Mouse (Mus musculus) midbrain, embryonic 14.5 days (tissue): ENCODE measurements around the gene Gm4756. TPM values are rescaled to one million over a fixed set of nuclear protein-coding genes. Genes with fewer than 3 reads are reported as not detected.

Source experiments
- ATAC-seq: fragments of 200-750 bp; cut with Nextera tagmentation; 2 replicates; pipeline ENCODE4 v1.8.0; 2017; ENCODE audit warnings: moderate number of reproducible peaks, moderate library complexity; ENCODE audit not compliant: low FRiP score, low TSS enrichment
- DNase-seq: peaks from one replicate; pipeline ENCODE4 v3.0.0-alpha.2; 2015
- H3K27ac ChIP-seq: fragments of 300-500 bp; sonication (generic); replicated peaks from 2 replicates; pipeline ENCODE4 v1.5.1; 2014; ENCODE audit warnings: mild to moderate bottlenecking, low read depth, low read length, moderate library complexity
- H3K27me3 ChIP-seq: fragments of 300-500 bp; sonication (generic); 2 replicates; pipeline ENCODE4 v1.6.1; 2014; ENCODE audit warnings: low read length, control low read depth, mixed read lengths; ENCODE audit not compliant: control insufficient read depth, insufficient read depth
- H3K36me3 ChIP-seq: fragments of 300-500 bp; sonication (generic); 2 replicates; pipeline ENCODE4 v1.6.1; 2014; ENCODE audit warnings: low read length, control low read depth; ENCODE audit not compliant: control insufficient read depth, insufficient read depth
- H3K4me1 ChIP-seq: fragments of 300-500 bp; sonication (generic); 2 replicates; pipeline ENCODE4 v1.6.1; 2014; ENCODE audit warnings: mild to moderate bottlenecking, antibody characterized with exemption, low read length, control low read depth; ENCODE audit not compliant: control insufficient read depth, insufficient read depth
- H3K4me2 ChIP-seq: fragments of 300-500 bp; sonication (generic); 2 replicates; pipeline ENCODE4 v1.6.1; 2014; ENCODE audit warnings: mild to moderate bottlenecking, low read length, moderate library complexity
- H3K4me3 ChIP-seq: fragments of 300-500 bp; sonication (generic); replicated peaks from 2 replicates; pipeline ENCODE4 v1.5.1; 2014; ENCODE audit warnings: low read depth, low read length
- H3K9ac ChIP-seq: fragments of 300-500 bp; sonication (generic); replicated peaks from 2 replicates; pipeline ENCODE4 v1.6.1; 2014; ENCODE audit warnings: mild to moderate bottlenecking, low read length, moderate library complexity
- H3K9me3 ChIP-seq: fragments of 300-500 bp; sonication (generic); 2 replicates; pipeline ENCODE4 v1.6.1; 2016; ENCODE audit warnings: low read length, control low read depth, mixed read lengths; ENCODE audit not compliant: control insufficient read depth
- WGBS: fragments of 180-500 bp; shearing (Covaris S2); extraction: QIAGEN DNeasy Blood & Tissue Kit; methylation state at CpG from one replicate; pipeline ENCODE4 v1.1.7; 2014; 5-methylcytosine and 5-hydroxymethylcytosine counted together
- polyA plus RNA-seq: library from polyadenylated mRNA; unstranded; fragments of >200 nt; fragmentation: Nextera tagmentation; extraction: Ambion mirVana; gene quantifications from 2 replicates; pipeline ENCODE4 v1.2.1, GENCODE M21; 2014

The Gm4756 gene
- polyA plus RNA-seq, 1 experiment from 2014 or later: not detected

DNA sequence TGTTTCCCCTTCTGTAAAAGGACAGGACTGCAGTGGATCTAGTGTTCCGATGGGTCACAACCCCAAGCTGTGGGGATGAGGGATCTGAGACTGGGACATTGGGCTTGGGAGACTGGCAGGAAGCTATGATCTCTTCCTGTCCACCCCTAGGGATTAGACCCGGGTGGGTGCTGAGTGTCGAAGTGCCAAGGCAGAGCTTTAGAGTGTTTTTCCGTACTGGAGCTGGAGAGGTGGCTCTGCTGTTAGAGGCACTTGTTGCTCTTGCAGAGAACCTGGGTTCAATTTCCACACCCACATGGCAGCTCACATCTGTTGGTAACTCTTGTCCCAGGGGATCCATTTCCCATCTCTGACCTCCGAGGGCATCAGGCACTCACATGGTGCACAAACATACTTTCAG, 16.6 kb upstream of the Gm4756 start:
- Histone ChIP-seq H3K36me3 (no peaks in the 10 kb centered on the region), H3K4me2 (no peak overlapping the region), H3K4me1 (0 out of 2 replicates have a peak, but pooled peaks cover 9% of the 10 kb centered on the region), H3K9ac (no peak overlapping the region), H3K27me3 (no peaks in the 10 kb centered on the region), H3K27ac (no peak overlapping the region), H3K9me3 (no peaks in the 10 kb centered on the region), H3K4me3 (no peak overlapping the region)
- ATAC-seq (no peak), DNase-seq (no peak)
- WGBS: 93% methylated on average over 5 of the region's 5 CpGs

DNA sequence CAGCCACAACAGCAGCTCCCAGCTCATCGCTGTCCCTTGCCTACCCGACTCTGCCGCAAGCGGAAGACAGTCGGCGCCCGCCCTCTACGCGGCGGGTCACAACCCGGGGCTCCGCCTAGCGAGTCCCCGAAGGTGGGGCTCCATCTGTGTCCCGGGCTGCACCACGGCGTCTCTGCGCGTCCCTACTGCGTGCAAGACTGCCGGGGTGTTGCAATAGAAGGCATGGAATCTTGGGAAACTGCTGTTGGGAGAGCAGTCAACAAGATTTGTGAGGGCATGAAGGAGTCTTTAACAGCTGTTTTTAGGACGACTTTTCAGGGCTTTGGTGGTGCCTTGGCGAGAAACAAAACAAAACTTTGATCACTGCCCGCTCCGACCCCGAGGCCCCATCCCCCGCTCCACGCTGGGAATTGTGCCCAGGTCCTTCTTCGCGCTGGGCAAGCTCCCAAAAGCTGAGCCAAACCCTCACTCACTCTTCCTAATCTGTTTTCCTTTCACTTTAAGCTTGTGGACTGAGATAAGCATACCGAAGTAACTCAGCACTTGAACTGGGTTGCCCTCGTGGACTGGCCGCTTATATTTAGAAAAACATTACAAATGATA, 15.4 kb upstream of the Gm4756 start, which contains the start of gene Dhrs7:
Gene Dhrs7 (minus strand): TSS at position 175 of the 603 bp plus-strand sequence.
- ATAC-seq (peak; percentile 83), DNase-seq (peak; percentile 82)
- Histone ChIP-seq H3K27ac (peak within 1 kb of the TSS; percentile 49), H3K9me3 (no peaks in the 10 kb centered on the region), H3K4me1 (0 out of 2 replicates have a peak, but pooled peaks cover 9% of the 10 kb centered on the region), H3K27me3 (no peaks in the 10 kb centered on the region), H3K36me3 (no peaks in the 10 kb centered on the region), H3K4me3 (peak within 1 kb of the TSS; percentile 53), H3K9ac (peak within 1 kb of the TSS; percentile 70), H3K4me2 (peak within 1 kb of the TSS; percentile 97)
- WGBS: 3% methylated on average over 33 of the region's 33 CpGs

DNA sequence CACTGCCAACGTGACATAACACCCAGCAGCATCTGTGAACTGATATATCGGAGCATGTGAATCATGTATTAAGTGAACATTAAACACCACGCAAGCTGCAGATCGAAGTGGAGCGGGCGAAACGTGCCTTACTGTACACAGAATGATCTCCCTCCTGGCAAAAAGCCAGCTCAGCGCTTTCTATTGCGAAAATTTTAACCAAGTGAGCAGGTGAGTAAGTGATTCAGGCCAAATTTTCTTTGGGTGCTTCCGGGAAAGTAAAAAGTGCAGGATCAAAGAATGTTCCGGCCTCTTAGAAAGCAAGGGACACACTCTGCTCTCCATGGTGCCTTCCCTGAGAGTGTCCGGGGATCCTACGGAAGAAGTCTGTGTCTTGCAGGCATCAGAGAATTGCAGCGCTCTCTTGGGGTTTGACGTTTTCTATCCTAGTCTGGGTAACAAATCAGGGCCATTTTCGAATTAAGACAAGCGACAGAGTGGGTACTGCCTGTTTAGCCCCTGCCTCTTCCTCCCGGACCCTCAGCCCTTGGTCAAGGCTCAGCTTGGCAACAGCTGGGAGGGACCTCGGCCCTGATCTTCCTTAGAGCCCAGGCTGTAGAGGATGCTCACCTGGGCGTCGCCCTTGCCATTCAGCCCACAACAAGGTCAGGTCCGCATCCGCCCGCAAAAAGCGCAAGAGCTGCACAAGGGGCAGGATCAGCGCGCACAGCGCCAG, 14.7 kb upstream of the Gm4756 start:
- Histone ChIP-seq H3K36me3 (no peaks in the 10 kb centered on the region), H3K4me3 (peak overlapping the region; percentile 53), H3K27ac (peak overlapping the region; percentile 49), H3K27me3 (no peaks in the 10 kb centered on the region), H3K9me3 (no peaks in the 10 kb centered on the region), H3K9ac (peak overlapping the region; percentile 70), H3K4me2 (peak overlapping the region; percentile 97), H3K4me1 (0 out of 2 replicates have a peak, but pooled peaks cover 9% of the 10 kb centered on the region)
- DNase-seq (peak; percentile 71), ATAC-seq (peak; percentile 59; the same call in 1 of the 2 replicates)
- 9% methylated on average over 28 of the region's 28 CpGs for WGBS

DNA sequence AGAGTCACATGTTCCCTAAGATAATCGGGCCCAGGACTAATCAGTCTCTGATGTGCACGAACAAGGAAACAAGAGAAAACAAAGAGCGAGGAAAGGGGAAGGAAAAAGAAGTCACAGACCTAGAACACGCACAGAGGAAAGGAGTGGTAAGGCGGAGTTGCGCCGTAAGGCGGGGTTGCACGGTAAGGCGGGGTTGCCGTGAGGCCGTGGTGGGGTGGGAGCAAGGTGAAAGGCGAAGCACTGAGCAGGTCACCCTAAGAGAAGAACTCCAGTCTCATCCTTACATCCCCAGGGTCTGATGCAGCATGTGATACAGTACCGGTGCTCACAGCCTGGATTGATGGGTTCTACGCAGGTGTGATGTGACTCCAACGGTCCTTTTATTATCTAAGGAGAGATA, 6.3 kb upstream of the Gm4756 start:
- ATAC-seq: no peak
- no peak overlapping the region for H3K4me3 ChIP-seq
- no peaks in the 10 kb centered on the region for H3K36me3 ChIP-seq
- no peak for DNase-seq
- WGBS: 95% methylated on average over 16 of the region's 16 CpGs
- H3K9ac ChIP-seq: no peak overlapping the region
- no peaks in the 10 kb centered on the region for H3K9me3 ChIP-seq
- H3K27me3 ChIP-seq: no peaks in the 10 kb centered on the region
- H3K4me1 ChIP-seq: no peaks in the 10 kb centered on the region
- no peak overlapping the region for H3K4me2 ChIP-seq
- H3K27ac ChIP-seq: no peak overlapping the region

DNA sequence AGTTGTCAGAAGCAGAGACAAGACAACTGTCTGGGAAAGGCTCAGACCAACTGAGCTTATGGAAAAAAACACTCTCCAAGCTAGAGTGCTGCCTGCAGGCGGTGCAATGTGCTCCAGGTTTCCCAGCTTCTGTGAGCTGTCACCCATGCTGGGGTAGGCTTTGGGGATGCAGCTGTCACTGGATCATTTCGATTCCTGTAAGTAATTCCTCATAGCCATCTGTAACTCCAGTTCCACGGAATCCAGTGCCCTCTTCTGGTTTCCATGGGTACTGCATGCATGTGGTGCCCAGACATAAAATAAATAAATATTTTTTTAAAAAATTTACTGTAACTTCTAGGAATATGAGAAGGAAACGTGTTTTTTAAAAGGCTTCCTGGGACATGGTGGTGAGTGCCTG, 5.2 kb upstream of the Gm4756 start:
- Histone ChIP-seq H3K9me3 (no peaks in the 10 kb centered on the region), H3K4me3 (no peak overlapping the region), H3K27ac (no peak overlapping the region), H3K9ac (no peak overlapping the region), H3K36me3 (no peaks in the 10 kb centered on the region), H3K4me2 (no peak overlapping the region), H3K27me3 (no peaks in the 10 kb centered on the region), H3K4me1 (no peaks in the 10 kb centered on the region)
- WGBS: 13% methylated on average over 4 of the region's 4 CpGs
- DNase-seq (peak; percentile 87), ATAC-seq (peak; percentile 46; the same call in 1 of the 2 replicates)

DNA sequence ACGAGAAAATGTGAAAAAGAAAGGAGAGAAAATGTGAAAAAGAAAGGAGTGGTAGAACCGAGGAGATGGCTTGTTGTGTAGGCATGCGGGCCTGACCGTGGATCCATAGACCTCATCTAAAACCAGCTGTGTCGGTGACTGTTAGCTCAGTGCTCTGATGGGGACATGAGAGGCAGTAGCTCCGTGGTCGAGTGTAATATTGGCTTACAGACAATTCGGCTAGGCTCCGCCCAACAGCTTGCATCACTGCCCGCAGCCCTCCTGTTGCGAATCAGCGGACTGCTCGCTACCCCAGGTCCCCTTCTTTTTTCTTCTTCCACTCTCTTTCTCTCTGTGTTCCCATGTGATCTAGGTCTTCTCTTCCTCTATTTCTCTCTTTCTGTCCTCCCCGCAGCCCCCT, 540 bp downstream of the Gm4756 start:
- DNase-seq: no peak
- Histone ChIP-seq H3K9me3 (no peaks in the 10 kb centered on the region; the same call in 1 of the 2 replicates), H3K36me3 (no peaks in the 10 kb centered on the region), H3K4me2 (no peak overlapping the region), H3K9ac (no peak overlapping the region), H3K4me1 (no peaks in the 10 kb centered on the region), H3K27me3 (no peaks in the 10 kb centered on the region), H3K27ac (no peak overlapping the region), H3K4me3 (no peak overlapping the region)
- 95% methylated on average over 14 of the region's 14 CpGs for WGBS
- ATAC-seq: no peak

DNA sequence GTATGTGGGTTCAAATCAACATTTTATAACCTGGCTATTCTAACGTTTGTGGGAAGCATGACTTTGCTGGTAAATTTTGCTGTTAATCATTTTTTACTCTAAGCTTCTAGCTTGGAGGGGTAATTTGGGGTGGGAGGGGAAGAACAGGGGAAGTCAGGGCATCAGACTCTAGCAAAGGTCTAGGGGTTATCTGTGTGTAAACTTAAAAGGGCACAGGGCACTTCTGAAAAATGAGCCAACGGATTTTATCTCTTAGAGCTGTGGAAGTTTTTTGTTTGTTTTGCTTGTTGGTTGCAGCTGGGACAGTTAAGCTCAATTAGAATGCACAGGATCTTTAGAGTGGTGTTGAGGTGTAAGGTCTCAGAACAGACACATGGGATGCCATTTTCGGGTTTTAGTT, 11.4 kb downstream of the Gm4756 start:
- Histone ChIP-seq H3K4me2 (no peak overlapping the region), H3K9ac (no peak overlapping the region), H3K36me3 (no peaks in the 10 kb centered on the region), H3K4me1 (no peaks in the 10 kb centered on the region), H3K4me3 (no peak overlapping the region), H3K9me3 (peaks cover 3% of the 10 kb centered on the region; the same call in 1 of the 2 replicates), H3K27ac (no peak overlapping the region), H3K27me3 (no peaks in the 10 kb centered on the region)
- ATAC-seq (no peak), DNase-seq (no peak)
- WGBS: 91% methylated on average over 3 of the region's 3 CpGs

DNA sequence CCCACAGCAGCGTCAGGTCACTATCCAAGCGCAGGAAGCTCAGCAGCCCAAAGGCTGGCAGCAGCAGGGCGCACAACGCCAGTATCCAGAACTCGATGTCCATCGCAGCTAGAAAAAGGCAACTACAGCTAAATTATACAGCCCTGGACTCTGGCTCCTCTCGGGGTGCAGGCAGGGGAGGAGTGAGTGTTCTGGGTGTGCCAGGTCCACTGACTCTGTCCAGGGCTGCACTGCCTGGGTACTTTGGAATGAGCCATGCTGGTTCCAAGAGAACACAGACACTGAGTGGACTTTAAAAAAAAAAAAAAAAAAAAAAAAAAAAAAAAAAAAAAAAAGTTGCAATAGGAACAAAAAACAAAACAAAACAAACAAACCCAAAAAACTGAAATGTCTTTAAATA, 20.7 kb downstream of the Gm4756 start:
- 91% methylated on average over 7 of the region's 7 CpGs for WGBS
- Histone ChIP-seq H3K27me3 (no peaks in the 10 kb centered on the region), H3K4me2 (no peak overlapping the region), H3K9ac (no peak overlapping the region), H3K9me3 (no peaks in the 10 kb centered on the region), H3K4me3 (no peak overlapping the region), H3K4me1 (no peaks in the 10 kb centered on the region), H3K36me3 (no peaks in the 10 kb centered on the region), H3K27ac (no peak overlapping the region)
- ATAC-seq: no peak
- no peak for DNase-seq
